Mouse (Mus musculus) intestine, embryonic 15.5 days (tissue): ENCODE data around the gene Arhgap6. TPM values are rescaled to one million over a fixed set of nuclear protein-coding genes. Genes with fewer than 3 reads are reported as not detected.
A peak's percentile ranks its signal among the peaks of the same experiment; 100 is the strongest.

Experiments
- ATAC-seq: fragments of 200-750 bp; cut with Nextera tagmentation; 2 replicates; pipeline ENCODE4 v1.8.0; 2017; ENCODE audit warnings: moderate TSS enrichment, moderate library complexity
- H3K27ac ChIP-seq: fragments of 300-500 bp; sonication (generic); 2 replicates; pipeline ENCODE4 v1.5.1; 2015; ENCODE audit warnings: mild to moderate bottlenecking, inconsistent platforms
- H3K27me3 ChIP-seq: fragments of 300-500 bp; sonication (generic); replicated peaks from 2 replicates; pipeline ENCODE4 v1.6.1; 2015; ENCODE audit warnings: inconsistent platforms
- H3K36me3 ChIP-seq: fragments of 300-500 bp; sonication (generic); 2 replicates; pipeline ENCODE4 v1.6.1; 2015; ENCODE audit warnings: inconsistent platforms
- H3K4me1 ChIP-seq: fragments of 300-500 bp; sonication (generic); replicated peaks from 2 replicates; pipeline ENCODE4 v1.6.1; 2015; ENCODE audit warnings: inconsistent platforms
- H3K4me2 ChIP-seq: fragments of 300-500 bp; sonication (generic); replicated peaks from 2 replicates; pipeline ENCODE4 v1.6.1; 2015; ENCODE audit warnings: mild to moderate bottlenecking, inconsistent platforms
- H3K4me3 ChIP-seq: fragments of 300-500 bp; sonication (generic); replicated peaks from 2 replicates; pipeline ENCODE4 v1.5.1; 2015; ENCODE audit warnings: inconsistent platforms
- H3K9ac ChIP-seq: fragments of 300-500 bp; sonication (generic); 2 replicates; pipeline ENCODE4 v1.6.1; 2015; ENCODE audit warnings: inconsistent platforms
- H3K9me3 ChIP-seq: fragments of 300-500 bp; sonication (generic); 2 replicates; pipeline ENCODE4 v1.6.1; 2016; ENCODE audit warnings: inconsistent platforms
- WGBS: fragments of 180-500 bp; shearing (Covaris S2); methylation state at CpG from one replicate; pipeline ENCODE4 v1.1.7; 2015; 5-methylcytosine and 5-hydroxymethylcytosine counted together
- polyA plus RNA-seq: library from polyadenylated mRNA; unstranded; fragments of >200 nt; fragmentation: Nextera tagmentation; extraction: Ambion mirVana; gene quantifications from 2 replicates; pipeline ENCODE4 v1.2.1, GENCODE M21; 2015

Arhgap6 gene
- polyA plus RNA-seq, 1 experiment from 2014 or later, result 5.6 TPM

DNA sequence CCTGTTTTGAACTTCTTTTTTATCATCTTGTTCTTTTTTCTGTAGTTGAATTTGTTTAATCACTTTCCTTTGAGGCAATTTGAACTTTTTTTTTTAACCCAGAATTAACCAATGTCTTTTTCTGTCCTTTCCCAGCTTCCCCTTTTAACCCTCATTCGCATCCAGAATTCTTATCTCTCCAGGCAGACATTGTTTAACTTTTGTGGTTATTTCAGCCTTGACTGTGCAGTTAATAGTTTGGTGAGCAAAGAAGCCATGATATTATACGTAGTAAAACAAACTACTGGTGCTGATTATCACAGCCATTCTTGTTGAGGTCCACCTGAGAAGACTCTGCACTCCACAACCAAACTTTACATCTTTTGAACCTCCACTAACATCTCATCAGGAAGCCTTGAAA lies 299.7 kb downstream of the Arhgap6 start:
- 51% methylated on average over 2 of the region's 2 CpGs for WGBS
- Histone ChIP-seq H3K9ac (no peak overlapping the region), H3K36me3 (no peaks in the 10 kb centered on the region), H3K27ac (no peak overlapping the region), H3K4me2 (no peak overlapping the region), H3K27me3 (no peaks in the 10 kb centered on the region), H3K9me3 (no peaks in the 10 kb centered on the region), H3K4me3 (no peak overlapping the region), H3K4me1 (no peaks in the 10 kb centered on the region)
- no peak for ATAC-seq

DNA sequence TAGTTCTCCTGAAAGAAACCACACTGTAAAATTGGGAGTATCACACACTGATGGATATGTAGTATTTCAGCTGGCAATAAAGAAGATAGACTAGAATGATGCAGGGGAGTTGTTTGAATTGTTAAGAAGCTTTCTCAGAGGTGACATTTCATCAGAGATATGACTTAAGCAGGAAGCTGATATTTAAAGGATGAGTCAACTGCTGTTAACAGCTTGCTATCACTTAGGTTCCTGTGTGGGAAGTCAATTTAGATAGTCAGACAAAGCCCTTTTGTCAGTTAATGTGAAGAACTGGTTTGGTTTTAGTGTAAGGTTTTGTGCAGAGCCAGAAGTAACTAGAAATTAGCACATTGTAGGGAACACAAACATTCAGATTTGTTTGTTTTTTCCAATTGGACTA lies 300.7 kb downstream of the Arhgap6 start:
- Histone ChIP-seq H3K4me3 (no peak overlapping the region), H3K4me2 (no peak overlapping the region), H3K27ac (no peak overlapping the region), H3K9ac (no peak overlapping the region), H3K36me3 (no peaks in the 10 kb centered on the region), H3K27me3 (no peaks in the 10 kb centered on the region), H3K4me1 (no peaks in the 10 kb centered on the region), H3K9me3 (no peaks in the 10 kb centered on the region)
- ATAC-seq, result no peak

DNA sequence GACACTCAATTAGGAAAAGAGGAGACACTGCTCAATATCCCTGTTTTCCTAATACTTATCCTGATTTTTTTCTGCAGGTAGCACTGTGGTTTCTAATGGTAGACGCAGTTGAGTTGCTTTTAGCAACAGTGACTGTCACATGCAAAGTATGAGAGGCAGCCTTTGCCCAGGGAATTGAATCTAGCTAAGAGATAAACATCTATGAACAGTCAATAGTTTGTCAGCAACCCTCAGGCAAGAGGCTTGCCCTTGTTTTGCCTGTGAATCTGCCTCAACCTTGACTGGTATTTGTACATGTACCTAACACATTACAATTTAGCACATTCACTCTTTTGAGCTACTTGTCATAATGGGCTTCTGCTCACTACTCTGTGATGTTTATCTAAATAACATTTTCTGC lies 307.8 kb downstream of the Arhgap6 start:
- Histone ChIP-seq H3K27me3 (no peaks in the 10 kb centered on the region), H3K9ac (no peak overlapping the region), H3K4me1 (no peaks in the 10 kb centered on the region), H3K4me3 (no peak overlapping the region), H3K27ac (no peak overlapping the region), H3K4me2 (no peak overlapping the region), H3K9me3 (no peaks in the 10 kb centered on the region), H3K36me3 (no peaks in the 10 kb centered on the region)
- 78% methylated on average over 1 of the region's 1 CpGs for WGBS
- ATAC-seq, result no peak

DNA sequence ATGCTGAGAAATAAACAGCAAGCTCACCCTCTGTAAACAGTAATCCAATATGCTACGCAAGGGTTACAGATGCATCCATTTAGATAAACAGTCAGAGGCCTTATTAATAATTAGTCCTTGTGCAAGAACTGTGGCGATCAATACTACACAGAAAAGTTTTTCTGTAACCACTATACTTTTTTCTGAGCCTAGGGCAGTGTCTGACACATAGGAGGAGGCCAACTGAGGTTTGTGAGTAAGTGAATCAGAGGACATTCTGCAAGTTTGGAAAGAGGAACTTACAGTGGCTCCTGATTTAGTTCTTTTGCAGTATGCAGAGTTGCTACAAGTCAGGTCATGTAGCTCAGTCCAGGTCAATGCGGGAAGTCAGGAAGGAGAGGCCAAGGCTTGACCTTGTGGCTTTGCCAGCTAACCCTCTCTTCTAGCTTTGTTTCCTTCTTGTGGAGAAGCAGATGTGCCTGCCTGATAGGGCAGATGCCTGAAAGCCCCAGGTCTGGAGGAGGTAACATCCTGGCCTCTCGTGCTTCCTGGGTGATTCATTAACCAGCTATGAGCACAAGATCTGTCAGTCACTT lies 311.2 kb downstream of the Arhgap6 start:
- WGBS, result 50% methylated on average over 4 of the region's 4 CpGs
- Histone ChIP-seq H3K27ac (no peak overlapping the region), H3K4me2 (no peak overlapping the region), H3K36me3 (no peaks in the 10 kb centered on the region), H3K4me3 (no peak overlapping the region), H3K4me1 (no peaks in the 10 kb centered on the region), H3K9me3 (no peaks in the 10 kb centered on the region), H3K27me3 (no peaks in the 10 kb centered on the region), H3K9ac (no peak overlapping the region)
- peak; percentile 95 for ATAC-seq

DNA sequence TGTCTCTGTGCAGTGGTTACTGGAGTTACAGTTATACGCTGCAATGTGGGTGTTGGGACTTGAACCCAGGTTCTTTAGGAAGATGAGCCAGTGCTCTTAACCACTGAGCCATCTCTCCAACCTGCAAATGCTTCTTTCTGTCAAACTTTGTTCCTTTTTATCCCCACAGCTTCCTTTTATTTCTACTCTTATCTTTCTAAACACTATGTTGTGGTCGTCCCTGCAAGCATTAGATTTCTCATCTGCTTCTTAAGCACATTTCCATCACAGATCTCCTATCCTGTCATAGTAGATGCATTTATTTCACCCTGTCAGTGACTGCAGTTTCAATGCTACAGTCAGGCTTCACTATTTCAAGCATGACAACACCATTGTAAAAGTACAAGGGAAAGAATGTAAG lies 312.5 kb downstream of the Arhgap6 start:
- WGBS, result 69% methylated on average over 2 of the region's 2 CpGs
- no peaks in the 10 kb centered on the region for H3K4me1 ChIP-seq
- no peaks in the 10 kb centered on the region for H3K9me3 ChIP-seq
- no peak overlapping the region for H3K9ac ChIP-seq
- no peaks in the 10 kb centered on the region for H3K36me3 ChIP-seq
- no peak overlapping the region for H3K4me3 ChIP-seq
- no peak overlapping the region for H3K4me2 ChIP-seq
- H3K27me3 ChIP-seq, result no peaks in the 10 kb centered on the region
- H3K27ac ChIP-seq, result no peak overlapping the region
- ATAC-seq, result no peak

DNA sequence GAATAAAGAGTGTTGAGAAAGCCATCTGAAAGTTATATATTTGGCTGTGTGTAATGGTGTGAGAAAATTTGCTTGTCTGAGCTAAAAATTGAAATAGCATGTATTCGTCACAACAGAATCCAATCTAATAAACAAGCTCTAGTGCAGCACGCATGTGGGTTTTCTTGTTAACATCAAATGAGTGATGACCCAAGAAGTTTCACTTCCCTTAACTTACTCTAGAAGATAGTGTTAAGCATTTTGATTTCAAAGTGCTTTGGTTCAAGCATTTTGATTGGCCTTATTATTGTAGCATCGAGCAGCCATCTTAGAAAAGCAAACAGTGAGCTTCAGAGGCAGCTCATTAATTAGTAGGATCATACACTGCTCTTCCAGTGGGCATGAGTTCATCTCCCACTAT lies 315.1 kb downstream of the Arhgap6 start:
- 73% methylated on average over 3 of the region's 3 CpGs for WGBS
- Histone ChIP-seq H3K27ac (no peak overlapping the region), H3K9ac (no peak overlapping the region), H3K36me3 (no peaks in the 10 kb centered on the region), H3K4me1 (no peaks in the 10 kb centered on the region), H3K4me3 (no peak overlapping the region), H3K9me3 (no peaks in the 10 kb centered on the region), H3K4me2 (no peak overlapping the region), H3K27me3 (no peaks in the 10 kb centered on the region)
- no peak for ATAC-seq

DNA sequence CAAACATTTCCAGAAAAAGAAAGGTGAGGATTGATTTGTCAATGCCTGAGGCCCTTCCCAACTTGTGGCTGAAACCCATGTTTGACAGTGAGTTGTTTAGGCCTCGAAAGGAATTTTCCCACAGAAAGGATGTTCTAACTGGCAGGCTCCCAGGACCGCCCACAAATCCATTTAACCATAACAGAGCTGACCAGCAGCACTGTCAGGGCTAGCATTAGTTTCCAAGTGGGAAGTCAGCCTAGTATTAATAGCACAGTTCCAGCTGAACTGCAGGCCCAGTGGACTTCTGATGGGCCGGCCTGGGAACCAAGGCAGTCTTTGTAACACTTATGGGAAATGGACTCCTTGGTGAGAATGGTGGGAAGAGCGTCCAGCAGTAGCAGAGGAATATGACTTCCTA lies 317.8 kb downstream of the Arhgap6 start:
- Histone ChIP-seq H3K4me1 (no peaks in the 10 kb centered on the region), H3K4me3 (no peak overlapping the region), H3K27me3 (no peaks in the 10 kb centered on the region), H3K9me3 (no peaks in the 10 kb centered on the region), H3K9ac (no peak overlapping the region), H3K4me2 (no peak overlapping the region), H3K27ac (0 out of 2 replicates have a peak overlapping the region, but pooled peaks have one; percentile 17), H3K36me3 (no peaks in the 10 kb centered on the region)
- peak; percentile 65 for ATAC-seq
- WGBS, result 58% methylated on average over 4 of the region's 4 CpGs

DNA sequence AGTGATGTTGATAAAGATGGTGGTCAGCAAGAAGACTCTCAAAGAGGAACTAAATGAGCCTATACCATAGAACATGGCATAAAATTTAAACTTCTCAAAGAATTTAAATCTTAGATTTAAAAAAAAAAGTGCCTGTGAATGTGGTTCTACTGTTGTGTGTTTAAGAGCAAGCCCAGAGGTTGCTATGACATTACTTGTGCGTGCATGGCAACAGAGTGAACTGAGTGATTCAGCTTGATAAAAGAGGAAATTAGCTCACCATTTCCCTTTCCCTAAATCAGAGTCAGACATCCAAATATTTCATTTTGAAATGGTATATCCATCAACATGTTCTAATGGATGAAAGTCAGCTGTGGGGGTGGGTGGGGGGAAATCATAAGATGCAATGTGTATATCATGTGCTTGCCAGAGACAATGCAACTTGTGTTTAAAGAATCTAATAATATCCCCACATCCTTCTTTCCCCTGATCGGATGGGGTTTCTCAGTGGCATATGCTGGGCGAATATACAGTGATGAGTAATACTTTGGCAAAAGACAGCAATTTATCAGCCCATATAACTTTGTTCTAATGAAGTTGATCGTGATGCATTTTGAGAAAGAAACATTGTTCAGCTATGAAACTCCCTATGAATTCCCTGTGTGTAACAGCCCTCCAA lies 328.3 kb downstream of the Arhgap6 start:
- Histone ChIP-seq H3K4me3 (no peak overlapping the region), H3K36me3 (no peaks in the 10 kb centered on the region), H3K9ac (no peak overlapping the region), H3K27me3 (no peaks in the 10 kb centered on the region), H3K4me2 (no peak overlapping the region), H3K9me3 (no peaks in the 10 kb centered on the region), H3K4me1 (no peaks in the 10 kb centered on the region), H3K27ac (no peak overlapping the region)
- 72% methylated on average over 4 of the region's 4 CpGs for WGBS
- ATAC-seq, result no peak

DNA sequence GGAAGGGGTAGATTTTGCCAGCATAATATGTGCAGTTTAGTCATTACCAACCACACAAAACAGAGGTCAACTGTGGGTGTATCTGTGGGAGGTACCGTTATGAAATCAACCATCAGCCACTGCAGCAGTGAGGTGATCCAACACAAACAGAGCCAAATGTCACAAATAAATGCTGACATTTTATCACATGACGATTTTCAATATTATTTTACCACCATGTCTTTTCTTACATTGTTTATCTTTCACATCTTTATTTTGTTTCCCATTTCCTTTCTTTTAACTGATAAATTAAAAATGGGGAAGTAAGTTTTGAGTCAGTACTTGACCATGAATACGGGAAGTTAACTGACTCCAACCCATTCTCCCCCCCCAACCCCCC lies 328.9 kb downstream of the Arhgap6 start:
- no peak overlapping the region for H3K4me2 ChIP-seq
- no peak overlapping the region for H3K27ac ChIP-seq
- H3K4me1 ChIP-seq, result no peaks in the 10 kb centered on the region
- no peaks in the 10 kb centered on the region for H3K9me3 ChIP-seq
- H3K36me3 ChIP-seq, result no peaks in the 10 kb centered on the region
- no peak overlapping the region for H3K9ac ChIP-seq
- WGBS, result 76% methylated on average over 3 of the region's 3 CpGs
- H3K27me3 ChIP-seq, result no peaks in the 10 kb centered on the region
- no peak overlapping the region for H3K4me3 ChIP-seq
- ATAC-seq, result no peak

DNA sequence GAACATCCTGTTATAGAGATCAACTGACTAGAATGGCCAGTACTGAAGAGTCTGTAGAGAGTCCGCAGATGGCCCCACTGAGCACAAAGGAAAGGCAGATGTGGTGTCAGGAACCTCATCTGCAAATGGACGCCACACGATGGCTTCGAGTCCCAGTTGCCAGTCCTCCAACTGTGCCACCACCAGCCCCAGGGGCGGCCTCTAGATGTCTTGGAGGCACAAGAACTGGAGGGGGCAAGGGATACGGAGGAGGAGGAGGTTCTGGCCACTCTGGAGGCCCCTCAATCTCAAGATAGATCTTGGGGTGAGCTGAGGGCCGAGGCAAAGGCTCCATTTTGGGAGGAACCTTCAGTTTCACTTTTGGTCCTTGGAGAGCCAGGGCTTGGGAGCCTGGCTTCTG lies 344.9 kb downstream of the Arhgap6 start:
- no peaks in the 10 kb centered on the region for H3K36me3 ChIP-seq
- H3K27me3 ChIP-seq, result no peaks in the 10 kb centered on the region
- H3K4me2 ChIP-seq, result no peak overlapping the region
- no peak overlapping the region for H3K4me3 ChIP-seq
- H3K4me1 ChIP-seq, result no peaks in the 10 kb centered on the region
- 84% methylated on average over 7 of the region's 7 CpGs for WGBS
- H3K27ac ChIP-seq, result no peak overlapping the region
- ATAC-seq, result no peak
- no peak overlapping the region for H3K9ac ChIP-seq
- no peaks in the 10 kb centered on the region for H3K9me3 ChIP-seq

DNA sequence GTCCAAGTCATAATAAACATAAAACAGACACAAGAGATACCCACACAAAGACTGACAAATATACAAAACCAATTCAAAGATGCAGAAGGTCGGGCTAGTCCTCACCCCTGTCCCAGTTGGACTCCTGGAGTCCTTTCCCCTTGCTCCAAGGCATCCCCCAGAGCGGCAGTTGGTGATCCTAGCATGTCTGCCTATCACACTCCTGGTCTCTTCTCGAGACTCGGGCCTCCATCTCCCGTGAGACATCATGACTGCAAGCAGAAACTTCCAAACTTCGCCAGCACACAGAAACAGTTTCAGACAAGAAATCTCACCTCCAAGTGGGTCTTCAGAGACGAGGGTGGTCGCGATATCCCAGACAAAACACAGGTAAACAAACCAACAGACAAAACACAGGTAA lies 345.6 kb downstream of the Arhgap6 start:
- Histone ChIP-seq H3K9me3 (no peaks in the 10 kb centered on the region), H3K27me3 (no peaks in the 10 kb centered on the region), H3K4me3 (no peak overlapping the region), H3K9ac (no peak overlapping the region), H3K4me2 (no peak overlapping the region), H3K27ac (no peak overlapping the region), H3K36me3 (no peaks in the 10 kb centered on the region), H3K4me1 (no peaks in the 10 kb centered on the region)
- 86% methylated on average over 9 of the region's 9 CpGs for WGBS
- ATAC-seq, result no peak

DNA sequence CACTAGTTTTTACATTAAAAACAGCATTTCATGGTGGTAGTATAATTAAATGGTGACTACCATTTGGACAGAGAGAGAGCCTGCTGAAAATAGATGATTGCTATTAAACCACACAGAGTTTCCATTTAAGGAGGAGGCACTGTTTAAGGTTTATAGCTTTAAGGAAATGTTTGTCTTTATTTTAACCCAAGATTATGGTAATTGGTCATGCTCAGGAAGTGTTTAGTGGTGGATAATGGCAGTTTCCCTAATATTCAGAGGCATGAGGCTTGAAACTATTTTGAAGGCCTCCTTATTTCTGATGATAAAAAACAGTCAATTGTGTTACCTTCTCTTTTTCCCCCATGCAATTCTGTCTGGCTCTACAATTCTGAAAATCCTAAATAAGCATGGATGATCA lies 358.9 kb downstream of the Arhgap6 start:
- Histone ChIP-seq H3K27me3 (no peaks in the 10 kb centered on the region), H3K36me3 (no peaks in the 10 kb centered on the region), H3K9me3 (no peaks in the 10 kb centered on the region), H3K4me1 (no peaks in the 10 kb centered on the region), H3K4me2 (no peak overlapping the region), H3K4me3 (no peak overlapping the region), H3K27ac (no peak overlapping the region), H3K9ac (no peak overlapping the region)
- ATAC-seq, result no peak

DNA sequence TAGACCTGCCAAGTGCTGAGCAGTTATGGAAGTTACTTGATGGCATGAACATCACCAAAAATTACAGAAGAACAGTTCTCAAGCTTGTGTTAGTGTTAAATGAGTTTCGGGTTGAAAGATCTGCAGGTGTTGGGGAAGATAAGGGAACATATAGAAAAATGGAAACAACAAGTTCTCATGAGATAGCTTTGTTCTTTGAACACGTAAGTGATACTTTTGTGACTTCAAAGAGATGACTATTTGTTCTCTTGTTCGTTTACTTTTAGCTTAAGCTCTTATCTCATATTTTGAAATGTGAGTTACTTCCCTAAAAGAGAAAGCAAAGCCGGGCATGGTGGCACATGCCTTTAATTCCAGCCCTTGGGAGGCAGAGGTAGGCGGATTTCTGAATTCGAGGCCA lies 363.5 kb downstream of the Arhgap6 start:
- Histone ChIP-seq H3K4me2 (no peak overlapping the region), H3K9ac (no peak overlapping the region), H3K4me1 (no peaks in the 10 kb centered on the region), H3K36me3 (no peaks in the 10 kb centered on the region), H3K27ac (no peak overlapping the region), H3K4me3 (no peak overlapping the region), H3K27me3 (no peaks in the 10 kb centered on the region), H3K9me3 (no peaks in the 10 kb centered on the region)
- no peak for ATAC-seq
- WGBS, result 65% methylated on average over 6 of the region's 6 CpGs
